Mouse (Mus musculus) limb, embryonic 11.5 days (tissue): ENCODE results near the gene Zfp994. TPM values are rescaled to one million over a fixed set of nuclear protein-coding genes. Genes with fewer than 3 reads are reported as not detected.
"Not testable (repeated sequence)": the region's sequence is repeated elsewhere in the genome, so short reads cannot be mapped to it uniquely, and the experiment has no call there.

Source experiments
- ATAC-seq: fragments of 200-750 bp; cut with Nextera tagmentation; 2 replicates; pipeline ENCODE4 v1.8.0; 2017; ENCODE audit warnings: low read depth; ENCODE audit not compliant: insufficient number of reproducible peaks, low FRiP score, low TSS enrichment
- DNase-seq: peaks from one replicate; pipeline ENCODE4 v3.0.0-alpha.2; 2015; ENCODE audit warnings: low spot score
- H3K27ac ChIP-seq: fragments of 300-500 bp; sonication (generic); replicated peaks from 2 replicates; pipeline ENCODE4 v1.5.1; 2014; ENCODE audit warnings: low read depth, mild to moderate bottlenecking, low read length
- H3K27me3 ChIP-seq: fragments of 300-500 bp; sonication (generic); 2 replicates; pipeline ENCODE4 v1.6.1; 2014; ENCODE audit warnings: mild to moderate bottlenecking, low read length, mixed read lengths; ENCODE audit not compliant: control insufficient read depth, insufficient read depth
- H3K36me3 ChIP-seq: fragments of 300-500 bp; sonication (generic); 2 replicates; pipeline ENCODE4 v1.6.1; 2014; ENCODE audit warnings: mild to moderate bottlenecking, low read length, moderate library complexity, mixed read lengths; ENCODE audit not compliant: control insufficient read depth, insufficient read depth
- H3K4me1 ChIP-seq: fragments of 300-500 bp; sonication (generic); 2 replicates; pipeline ENCODE4 v1.6.1; 2014; ENCODE audit warnings: low read length, mixed read lengths; ENCODE audit not compliant: control insufficient read depth, insufficient read depth
- H3K4me2 ChIP-seq: fragments of 300-500 bp; sonication (generic); 2 replicates; pipeline ENCODE4 v1.6.1; 2014; ENCODE audit warnings: low read depth, mild to moderate bottlenecking, moderate library complexity; ENCODE audit not compliant: severe bottlenecking
- H3K4me3 ChIP-seq: fragments of 300-500 bp; sonication (generic); 2 replicates; pipeline ENCODE4 v1.5.1; 2014; ENCODE audit warnings: low read depth, low read length
- H3K9ac ChIP-seq: fragments of 300-500 bp; sonication (generic); 2 replicates; pipeline ENCODE4 v1.6.1; 2014; ENCODE audit warnings: mild to moderate bottlenecking, low read length
- H3K9me3 ChIP-seq: fragments of 300-500 bp; sonication (generic); 2 replicates; pipeline ENCODE4 v1.6.1; 2016; ENCODE audit warnings: low read length; ENCODE audit not compliant: control insufficient read depth
- WGBS: fragments of 180-500 bp; shearing (Covaris S2); extraction: QIAGEN DNeasy Blood & Tissue Kit; methylation state at CpG from one replicate; pipeline ENCODE4 v1.1.7; 2014; 5-methylcytosine and 5-hydroxymethylcytosine counted together
- polyA plus RNA-seq: library from polyadenylated mRNA; unstranded; fragments of >200 nt; fragmentation: Nextera tagmentation; extraction: Ambion mirVana; gene quantifications from 2 replicates; pipeline ENCODE4 v1.2.1, GENCODE M21; 2014

Gene Zfp994
- 1.9 and 2.4 TPM in 2 replicates for polyA plus RNA-seq

DNA sequence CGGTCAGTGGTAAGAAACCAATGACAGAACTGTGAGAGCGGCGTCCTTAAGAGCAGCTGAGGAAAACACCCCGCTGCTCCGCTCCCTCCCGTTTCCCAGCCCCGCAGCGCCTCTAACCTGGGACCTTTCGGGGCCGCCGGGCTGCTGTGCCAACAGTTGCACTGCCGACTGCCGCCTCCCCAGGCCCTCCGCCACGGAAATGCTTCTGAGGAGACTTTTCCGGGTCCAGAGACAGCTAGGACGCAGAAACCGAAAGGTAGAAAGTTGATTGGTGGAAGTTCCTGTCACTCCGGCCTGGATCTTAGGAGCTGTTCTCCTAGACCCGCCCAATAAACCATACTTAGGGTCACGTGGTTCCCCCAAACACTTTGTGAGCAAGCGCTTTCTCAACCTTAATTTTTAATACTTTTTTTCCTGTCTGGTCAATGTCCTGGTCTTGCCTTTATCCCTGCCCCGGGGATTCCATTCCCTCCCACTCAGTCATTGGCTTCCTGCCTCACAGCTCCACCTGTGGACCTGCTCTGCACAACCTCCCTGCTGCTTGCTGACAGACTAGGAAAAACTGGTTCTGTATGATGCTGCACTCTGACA is at the start of gene Zfp994:
Zfp994 (minus strand) TSS at position 195 of the 591 bp plus-strand sequence.
- H3K36me3 ChIP-seq, H3K27me3 ChIP-seq, H3K9me3 ChIP-seq, H3K27ac ChIP-seq, H3K4me1 ChIP-seq: not testable (repeated sequence)
- ATAC-seq (peak; percentile 99), DNase-seq (peak; percentile 88)
- H3K4me2 ChIP-seq: peak within 1 kb of the TSS; percentile 43
- peak within 1 kb of the TSS; percentile 48 for H3K4me3 ChIP-seq
- under 1% methylated on average over 23 of the region's 23 CpGs for WGBS
- H3K9ac ChIP-seq: peak within 1 kb of the TSS; percentile 53

DNA sequence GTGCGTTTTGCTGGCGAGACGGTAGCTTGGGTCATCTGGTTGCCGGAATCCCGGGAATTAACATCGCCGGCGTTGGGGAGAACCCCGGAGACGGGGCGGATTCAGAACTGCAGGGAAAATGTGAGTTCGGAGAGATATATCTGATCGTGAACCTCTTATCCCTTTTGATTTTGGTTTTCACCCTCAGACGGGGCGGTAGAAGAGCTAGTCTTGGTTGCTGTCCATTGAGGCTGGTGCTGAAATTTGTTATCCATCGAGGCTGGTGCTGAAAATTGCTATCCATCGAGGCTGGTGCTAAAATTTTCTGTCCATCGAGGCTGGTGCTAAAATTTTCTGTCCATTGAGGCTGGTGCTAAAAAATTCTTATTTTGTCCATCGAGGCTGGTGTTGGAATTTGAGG is 5.3 kb upstream of the Zfp994 start:
- H3K4me1 ChIP-seq, H3K36me3 ChIP-seq, H3K27me3 ChIP-seq, H3K9ac ChIP-seq, ATAC-seq, H3K4me3 ChIP-seq, H3K9me3 ChIP-seq, H3K27ac ChIP-seq, H3K4me2 ChIP-seq: not testable (repeated sequence)
- peak; percentile 24 for DNase-seq
- WGBS: 61% methylated on average over 19 of the region's 19 CpGs

DNA sequence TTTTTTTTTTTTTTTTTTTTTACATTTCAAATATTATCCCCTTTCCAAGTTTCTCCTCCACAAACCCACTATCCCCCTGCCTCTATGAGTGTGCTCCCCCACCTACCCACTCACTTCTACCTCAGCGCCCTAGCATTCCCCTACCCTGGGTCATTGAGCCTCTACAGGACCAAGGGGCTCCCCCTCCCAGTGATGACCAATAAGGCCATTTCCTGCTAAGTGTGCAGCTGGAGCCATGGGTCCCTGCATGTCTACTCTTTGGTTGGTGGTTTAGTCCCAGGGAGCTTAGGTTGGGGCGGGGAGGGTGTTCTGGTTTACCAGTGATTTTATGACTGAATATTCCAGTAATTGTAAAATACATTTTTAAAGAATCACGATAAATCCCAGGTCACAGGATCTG is 401 bp downstream of the Zfp994 start:
- H3K36me3 ChIP-seq, H3K9me3 ChIP-seq, H3K9ac ChIP-seq, H3K27me3 ChIP-seq, H3K4me1 ChIP-seq, DNase-seq, H3K27ac ChIP-seq: not testable (repeated sequence)
- WGBS: 9% methylated on average over 3 of the region's 3 CpGs
- Histone ChIP-seq H3K4me3 (peak overlapping the region; percentile 48), H3K4me2 (peak overlapping the region; percentile 43)
- ATAC-seq: peak; percentile 81; the same call in 1 of the 2 replicates

DNA sequence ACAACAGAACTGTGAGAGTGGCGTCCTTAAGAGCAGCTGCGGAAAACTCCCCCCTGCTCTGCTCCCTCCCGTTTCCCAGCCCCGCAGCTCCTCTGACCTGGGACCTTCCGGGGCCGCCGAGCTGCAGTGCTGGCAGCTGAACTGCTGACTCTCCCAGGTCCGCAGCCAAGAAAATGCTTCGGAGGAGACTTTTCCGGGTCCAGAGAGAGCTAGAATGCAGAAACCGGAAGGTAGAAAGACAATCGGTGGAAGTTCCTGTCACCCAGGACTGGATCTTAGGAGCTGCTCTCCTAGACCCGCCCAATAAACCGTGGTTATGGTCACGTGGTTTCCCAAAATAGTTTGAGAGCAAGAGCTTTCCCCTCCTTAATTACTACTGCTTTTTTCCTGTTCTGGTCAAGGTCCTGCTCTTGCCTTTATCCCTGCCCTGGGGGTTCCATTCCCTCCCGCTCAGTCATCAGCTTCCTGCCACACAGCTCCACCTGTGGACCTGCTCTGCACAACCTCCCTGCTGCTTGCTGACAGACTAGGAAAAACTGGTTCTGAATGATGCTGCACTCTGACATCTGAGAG is 59.6 kb downstream of the Zfp994 start, which contains the start of gene Zfp947:
Zfp947 (minus strand) TSS at position 469 of the 573 bp plus-strand sequence.
- 0 out of 2 replicates have a peak within 1 kb of the TSS, but pooled peaks have one; percentile 21 for H3K27ac ChIP-seq
- WGBS: under 1% methylated on average over 16 of the region's 16 CpGs

DNA sequence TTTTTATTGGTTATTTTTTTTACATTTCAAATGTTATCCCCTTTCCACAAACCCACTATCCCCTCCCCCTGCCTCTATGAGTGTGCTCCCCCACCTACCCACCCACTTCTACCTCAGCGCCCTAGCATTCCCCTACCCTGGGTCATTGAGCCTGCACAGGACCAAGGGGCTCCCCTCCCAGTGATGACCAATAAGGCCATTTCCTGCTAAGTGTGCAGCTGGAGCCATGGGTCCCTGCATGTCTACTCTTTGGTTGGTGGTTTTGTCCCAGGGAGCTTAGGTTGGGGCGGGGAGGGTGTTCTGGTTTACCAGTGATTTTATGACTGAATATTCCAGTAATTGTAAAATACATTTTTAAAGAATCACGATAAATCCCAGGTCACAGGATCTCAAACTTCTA is 60.1 kb downstream of the Zfp994 start:
- H3K27ac ChIP-seq, H3K9me3 ChIP-seq, H3K36me3 ChIP-seq, H3K27me3 ChIP-seq, DNase-seq, H3K4me1 ChIP-seq: not testable (repeated sequence)
- ATAC-seq: peak; percentile 18; the same call in 1 of the 2 replicates
- H3K4me2 ChIP-seq: peak overlapping the region; percentile 43
- H3K4me3 ChIP-seq: peak overlapping the region; percentile 43
- 9% methylated on average over 3 of the region's 3 CpGs for WGBS
- peak overlapping the region; percentile 57; the same call in 1 of the 2 replicates for H3K9ac ChIP-seq

More for the DNA sequence above, 59.6 kb downstream of the Zfp994 start, which contains the start of gene Zfp947:
- not testable (repeated sequence) for H3K9me3 ChIP-seq, H3K4me1 ChIP-seq, H3K36me3 ChIP-seq, H3K27me3 ChIP-seq
- peak; percentile 60 for DNase-seq
- ATAC-seq: peak; percentile 92
- peak within 1 kb of the TSS; percentile 43 for H3K4me3 ChIP-seq
- H3K9ac ChIP-seq: peak within 1 kb of the TSS; percentile 57
- H3K4me2 ChIP-seq: peak within 1 kb of the TSS; percentile 43

DNA sequence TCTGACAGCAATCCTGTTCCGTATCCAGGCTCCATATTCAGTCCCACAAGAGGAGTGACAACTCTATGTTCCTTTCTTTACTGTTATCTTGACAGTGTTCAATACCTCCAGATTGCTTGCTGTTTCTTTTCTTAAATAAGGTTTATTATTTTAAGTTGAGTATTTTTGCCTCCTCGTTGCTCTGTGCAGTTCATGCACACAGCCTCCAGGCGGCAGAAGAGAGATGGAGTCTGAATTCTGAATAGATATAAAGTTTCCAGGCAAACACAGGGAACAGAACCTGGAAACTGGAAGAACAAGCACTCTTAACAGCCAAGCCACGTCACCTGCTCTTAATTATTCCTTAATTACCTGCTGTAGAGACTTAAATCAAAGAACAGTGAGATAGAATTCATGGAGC is 71.5 kb downstream of the Zfp994 start:
- not testable (repeated sequence) for H3K36me3 ChIP-seq, H3K27ac ChIP-seq, H3K4me3 ChIP-seq, ATAC-seq, H3K4me2 ChIP-seq, DNase-seq, H3K27me3 ChIP-seq, H3K9ac ChIP-seq, H3K4me1 ChIP-seq, H3K9me3 ChIP-seq
- 64% methylated on average over 2 of the region's 4 CpGs for WGBS

Other genes starting within 250 kb of the Zfp994 start
- gene Zfp947, start 59.4 kb downstream of the Zfp994 start, polyA plus RNA-seq: 2.1 and 2.3 TPM in 2 replicates
- gene CT030661.1, start 89.2 kb upstream of the Zfp994 start, polyA plus RNA-seq: 12.2 and 13.1 TPM in 2 replicates
- gene Zfp944, start 135.8 kb upstream of the Zfp994 start, polyA plus RNA-seq: 17.9 and 18.0 TPM in 2 replicates
- 8.5 and 9.0 TPM in 2 replicates for gene Zfp758, start 135.8 kb upstream of the Zfp994 start, polyA plus RNA-seq
- gene Zfp946, start 198.6 kb upstream of the Zfp994 start, polyA plus RNA-seq: 25.3 and 25.7 TPM in 2 replicates